Comparison of ENCODE assay signal across 9 mouse cellular contexts in genomic region chr9:37625641-37626040, GRCm38 (mm10). TPM values are rescaled to one million over a fixed set of nuclear protein-coding genes. Genes with fewer than 3 reads are reported as not detected.
DNase-seq lines count a peak whose midpoint lies in the region; ATAC-seq and TF ChIP-seq lines count a peak whose summit lies in the region.
"Had no signal": no experiment of that assay in that cellular context is flagged by ENCODE, and none has a peak within 500 bp of the region (broad histone marks: within the 10 kb centered on the region; RNA-seq: fewer than 3 reads in every experiment).

No protein-coding gene starts in this region.

- WGBS in embryonic facial prominence, embryonic 15.5 days, result 34% methylated on average over 7 of the region's 7 CpGs
- 3% methylated on average over 7 of the region's 7 CpGs for WGBS in hindbrain, embryonic 16.5 days
- WGBS in limb, embryonic 14.5 days, result 32% methylated on average over 7 of the region's 7 CpGs

- no peak for TF ChIP-seq POLR2A in limb, embryonic 14.5 days (IDR thresholded peaks at IDR 0.05; ENCODE audit: borderline replicate concordance, extremely low read depth, insufficient read depth, insufficient read length)

- H3K4me3 ChIP-seq in embryonic facial prominence, embryonic 15.5 days (replicated peaks), result no peak overlapping the region
- no peak overlapping the region for H3K4me3 ChIP-seq in hindbrain, embryonic 16.5 days (ENCODE audit: low read length)
- no peak overlapping the region for H3K4me3 ChIP-seq in limb, embryonic 14.5 days (replicated peaks; ENCODE audit: low read length)
- H3K4me3 ChIP-seq: heart, embryonic 15.5 days had no signal

- no peak overlapping the region for H3K4me2 ChIP-seq in embryonic facial prominence, embryonic 15.5 days (replicated peaks)
- H3K4me2 ChIP-seq in hindbrain, embryonic 16.5 days (ENCODE audit: low read length), result peak overlapping the region; percentile 44
- 0 out of 2 replicates have a peak overlapping the region, but pooled peaks have one; percentile 19 for H3K4me2 ChIP-seq in limb, embryonic 14.5 days (replicated peaks; ENCODE audit: low read depth, low read length, severe bottlenecking)
- H3K4me2 ChIP-seq: heart, embryonic 15.5 days had no signal

- H3K4me1 ChIP-seq in embryonic facial prominence, embryonic 15.5 days, result peaks cover 10% of the 10 kb centered on the region
- H3K4me1 ChIP-seq in hindbrain, embryonic 16.5 days (ENCODE audit: control insufficient read depth, insufficient read depth, low read depth, low read length), result peaks cover 14% of the 10 kb centered on the region
- no peaks in the 10 kb centered on the region for H3K4me1 ChIP-seq in limb, embryonic 14.5 days (ENCODE audit: control insufficient read depth, insufficient read depth, low read length)

- peak; percentile 32 for DNase-seq in lung, postnatal 10 days
- no peak for DNase-seq in lung, postnatal 25 days (ENCODE audit: low spot score)
- no peak for DNase-seq in limb, embryonic 14.5 days (ENCODE audit: low spot score)
- DNase-seq in spleen, postnatal 10 days (ENCODE audit: low spot score in 2 of 2), result no peak
- no peak for DNase-seq in spleen, postnatal 14 days (ENCODE audit: low spot score in 2 of 2)
- DNase-seq in lung, postnatal 14 days, result no peak

- H3K36me3 ChIP-seq in embryonic facial prominence, embryonic 15.5 days, result no peaks in the 10 kb centered on the region
- no peaks in the 10 kb centered on the region for H3K36me3 ChIP-seq in hindbrain, embryonic 16.5 days (ENCODE audit: control insufficient read depth, insufficient read depth, low read length)
- no peaks in the 10 kb centered on the region for H3K36me3 ChIP-seq in limb, embryonic 14.5 days (ENCODE audit: control insufficient read depth, insufficient read depth, low read length)
- H3K36me3 ChIP-seq: heart, embryonic 15.5 days had no signal

- no peak overlapping the region for H3K9ac ChIP-seq in embryonic facial prominence, embryonic 15.5 days
- peak overlapping the region; percentile 36; the same call in 1 of the 2 replicates for H3K9ac ChIP-seq in hindbrain, embryonic 16.5 days (ENCODE audit: low read depth, low read length)
- H3K9ac ChIP-seq in limb, embryonic 14.5 days (ENCODE audit: low read depth, low read length, severe bottlenecking), result no peak overlapping the region
- H3K9ac ChIP-seq: heart, embryonic 15.5 days had no signal

- H3K27me3 ChIP-seq in embryonic facial prominence, embryonic 15.5 days, result no peaks in the 10 kb centered on the region
- H3K27me3 ChIP-seq in hindbrain, embryonic 16.5 days (replicated peaks; ENCODE audit: control insufficient read depth, insufficient read depth, low read length), result no peaks in the 10 kb centered on the region
- H3K27me3 ChIP-seq in limb, embryonic 14.5 days (ENCODE audit: control insufficient read depth, insufficient read depth, low read length), result no peaks in the 10 kb centered on the region
- H3K27me3 ChIP-seq: heart, embryonic 15.5 days had no signal

- H3K9me3 ChIP-seq in embryonic facial prominence, embryonic 15.5 days (replicated peaks), result no peaks in the 10 kb centered on the region
- no peaks in the 10 kb centered on the region for H3K9me3 ChIP-seq in hindbrain, embryonic 16.5 days (ENCODE audit: control insufficient read depth, low read length)
- no peaks in the 10 kb centered on the region for H3K9me3 ChIP-seq in limb, embryonic 14.5 days (ENCODE audit: control insufficient read depth, low read length)
- H3K9me3 ChIP-seq: heart, embryonic 15.5 days had no signal

- peak; percentile 39; the same call in 1 of the 2 replicates for ATAC-seq in embryonic facial prominence, embryonic 15.5 days (ENCODE audit: insufficient number of reproducible peaks, low FRiP score, low TSS enrichment, low read depth)
- ATAC-seq in hindbrain, embryonic 16.5 days, result peak; percentile 94
- no peak for ATAC-seq in limb, embryonic 14.5 days (ENCODE audit: low FRiP score, low read depth)

- H3K27ac ChIP-seq in embryonic facial prominence, embryonic 15.5 days (replicated peaks), result no peak overlapping the region
- H3K27ac ChIP-seq in hindbrain, embryonic 16.5 days (ENCODE audit: low read depth, low read length), result peak overlapping the region; percentile 87
- H3K27ac ChIP-seq in limb, embryonic 14.5 days (replicated peaks; ENCODE audit: low read depth, low read length), result no peak overlapping the region
- H3K27ac ChIP-seq: heart, embryonic 15.5 days had no signal

RNA-seq across cellular contexts. Expression of gene Spa17, which starts 12.1 kb away (rescaled TPM):
- polyA plus RNA-seq in embryonic facial prominence, embryonic 15.5 days (2015; fragmentation: Nextera tagmentation; extraction: Ambion mirVana), result 11.6 and 18.1 TPM in 2 replicates
- 7.6 and 9.6 TPM in 2 replicates for polyA plus RNA-seq in hindbrain, embryonic 16.5 days (2015; fragmentation: Nextera tagmentation; extraction: Ambion mirVana)
- polyA plus RNA-seq in limb, embryonic 14.5 days (2012; rRNA removed), result 1.8 and 2.5 TPM in 2 replicates
- 3.1 and 4.1 TPM in 2 replicates for polyA plus RNA-seq in limb, embryonic 14.5 days (2014; fragmentation: Nextera tagmentation; extraction: Ambion mirVana)

RNA-seq across cellular contexts. Expression of gene Tbrg1, which starts 31.5 kb away (rescaled TPM):
- polyA plus RNA-seq in embryonic facial prominence, embryonic 15.5 days (2015; fragmentation: Nextera tagmentation; extraction: Ambion mirVana), result 179 and 192 TPM in 2 replicates
- polyA plus RNA-seq in hindbrain, embryonic 16.5 days (2015; fragmentation: Nextera tagmentation; extraction: Ambion mirVana), result 87.1 and 89.2 TPM in 2 replicates
- polyA plus RNA-seq in limb, embryonic 14.5 days (2012; rRNA removed), result 110 and 122 TPM in 2 replicates
- polyA plus RNA-seq in limb, embryonic 14.5 days (2014; fragmentation: Nextera tagmentation; extraction: Ambion mirVana), result 208 and 211 TPM in 2 replicates

RNA-seq across cellular contexts. Expression of gene Panx3, which starts 43.4 kb away (rescaled TPM):
- 38.1 TPM in 2 replicates for polyA plus RNA-seq in embryonic facial prominence, embryonic 15.5 days (2015; fragmentation: Nextera tagmentation; extraction: Ambion mirVana)
- polyA plus RNA-seq in hindbrain, embryonic 16.5 days (2015; fragmentation: Nextera tagmentation; extraction: Ambion mirVana), result 0.15 and 0.51 TPM in 2 replicates
- polyA plus RNA-seq in limb, embryonic 14.5 days (2012; rRNA removed), result 37.4 and 51.1 TPM in 2 replicates
- polyA plus RNA-seq in limb, embryonic 14.5 days (2014; fragmentation: Nextera tagmentation; extraction: Ambion mirVana), result 13.7 and 15.9 TPM in 2 replicates
